Mouse (Mus musculus) forebrain, embryonic 15.5 days (tissue): ENCODE measurements around the gene Rln1. TPM values are rescaled to one million over a fixed set of nuclear protein-coding genes. Genes with fewer than 3 reads are reported as not detected.

Source experiments
- ATAC-seq: fragments of 200-750 bp; cut with Nextera tagmentation; replicated peaks from 2 replicates; pipeline ENCODE4 v1.8.0; 2017; ENCODE audit warnings: mild to moderate bottlenecking, moderate TSS enrichment, moderate library complexity
- H3K27ac ChIP-seq: fragments of 300-500 bp; sonication (generic); replicated peaks from 2 replicates; pipeline ENCODE4 v1.5.1; 2015; ENCODE audit warnings: mild to moderate bottlenecking, inconsistent platforms
- H3K27me3 ChIP-seq: fragments of 300-500 bp; sonication (generic); 2 replicates; pipeline ENCODE4 v1.6.1; 2015; ENCODE audit warnings: inconsistent platforms
- H3K36me3 ChIP-seq: fragments of 300-500 bp; sonication (generic); 2 replicates; pipeline ENCODE4 v1.6.1; 2015; ENCODE audit warnings: mild to moderate bottlenecking, inconsistent platforms
- H3K4me1 ChIP-seq: fragments of 300-500 bp; sonication (generic); 2 replicates; pipeline ENCODE4 v1.6.1; 2015; ENCODE audit warnings: inconsistent platforms
- H3K4me2 ChIP-seq: fragments of 300-500 bp; sonication (generic); replicated peaks from 2 replicates; pipeline ENCODE4 v1.6.1; 2015; ENCODE audit warnings: mild to moderate bottlenecking, inconsistent platforms
- H3K4me3 ChIP-seq: fragments of 300-500 bp; sonication (generic); 2 replicates; pipeline ENCODE4 v1.5.1; 2015; ENCODE audit warnings: mild to moderate bottlenecking, inconsistent platforms
- H3K9ac ChIP-seq: fragments of 300-500 bp; sonication (generic); replicated peaks from 2 replicates; pipeline ENCODE4 v1.6.1; 2015; ENCODE audit warnings: mild to moderate bottlenecking, inconsistent platforms
- H3K9me3 ChIP-seq: fragments of 300-500 bp; sonication (generic); 2 replicates; pipeline ENCODE4 v1.6.1; 2016; ENCODE audit warnings: inconsistent platforms
- WGBS: fragments of 180-500 bp; shearing (Covaris S2); methylation state at CpG from one replicate; pipeline ENCODE4 v1.1.7; 2015; ENCODE audit warnings: mixed read lengths; 5-methylcytosine and 5-hydroxymethylcytosine counted together
- polyA plus RNA-seq: library from polyadenylated mRNA; unstranded; fragments of >200 nt; fragmentation: Nextera tagmentation; extraction: Ambion mirVana; gene quantifications from 2 replicates; pipeline ENCODE4 v1.2.1, GENCODE M21; 2015

Rln1 gene
- polyA plus RNA-seq, 1 experiment from 2014 or later: 1.8 TPM

DNA sequence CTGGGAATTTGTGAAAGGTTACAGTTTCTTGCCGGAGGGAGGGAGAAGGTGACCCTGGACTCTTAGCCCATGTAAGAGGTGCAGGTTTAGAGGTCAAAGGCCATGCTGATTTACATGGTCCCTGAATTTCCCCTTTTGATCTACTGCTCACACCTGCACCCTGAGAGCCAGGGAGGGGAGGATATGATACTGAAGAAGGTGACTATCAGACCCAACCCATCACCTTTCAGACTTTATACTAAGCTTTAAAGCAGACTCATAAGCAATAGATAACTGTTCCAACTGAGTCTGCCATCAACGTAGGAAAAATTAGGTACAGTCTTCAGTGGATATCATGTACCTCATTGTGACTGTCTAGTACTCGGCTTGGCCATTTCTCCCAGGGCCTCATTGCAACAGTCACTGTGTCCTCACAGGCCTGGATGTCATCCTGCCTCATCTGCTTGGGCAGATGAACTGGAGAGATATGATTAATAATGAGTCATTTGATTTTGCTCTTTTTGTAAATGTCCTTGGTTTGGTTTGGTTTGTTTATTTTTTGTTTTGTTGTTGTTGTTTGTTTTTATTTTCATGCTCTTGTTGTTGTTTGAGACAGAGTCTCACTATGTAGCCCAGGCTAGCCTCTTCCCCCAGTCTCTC is 34.3 kb upstream of the Rln1 start:
- Histone ChIP-seq H3K9me3 (no peaks in the 10 kb centered on the region), H3K4me3 (no peak overlapping the region), H3K4me2 (no peak overlapping the region), H3K27ac (no peak overlapping the region), H3K9ac (no peak overlapping the region), H3K36me3 (no peaks in the 10 kb centered on the region), H3K27me3 (no peaks in the 10 kb centered on the region), H3K4me1 (peaks cover 18% of the 10 kb centered on the region)
- WGBS: 86% methylated on average over 3 of the region's 3 CpGs
- ATAC-seq: no peak

DNA sequence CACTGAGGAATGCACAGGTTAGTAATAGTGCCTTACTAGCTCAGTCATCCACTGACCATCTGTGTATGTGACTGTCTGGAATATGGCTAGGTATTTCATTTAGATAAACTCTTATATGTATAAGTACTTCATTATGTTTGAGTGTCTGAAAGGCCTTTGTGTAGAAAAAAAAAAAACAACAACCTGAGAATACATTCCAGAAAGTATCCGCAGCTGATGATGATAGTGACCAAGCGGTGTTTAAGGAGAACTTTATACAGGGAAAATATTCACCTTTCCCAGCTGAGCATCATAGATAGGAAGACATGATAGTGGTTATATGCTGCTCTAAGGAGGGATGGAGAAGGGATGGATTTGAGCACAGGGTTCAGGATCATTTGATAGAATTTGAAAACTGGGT is 33.6 kb upstream of the Rln1 start:
- WGBS: 90% methylated on average over 2 of the region's 2 CpGs
- Histone ChIP-seq H3K4me2 (no peak overlapping the region), H3K4me1 (peaks cover 18% of the 10 kb centered on the region), H3K27ac (no peak overlapping the region), H3K9ac (no peak overlapping the region), H3K36me3 (no peaks in the 10 kb centered on the region), H3K27me3 (no peaks in the 10 kb centered on the region), H3K9me3 (no peaks in the 10 kb centered on the region), H3K4me3 (no peak overlapping the region)
- ATAC-seq: no peak

DNA sequence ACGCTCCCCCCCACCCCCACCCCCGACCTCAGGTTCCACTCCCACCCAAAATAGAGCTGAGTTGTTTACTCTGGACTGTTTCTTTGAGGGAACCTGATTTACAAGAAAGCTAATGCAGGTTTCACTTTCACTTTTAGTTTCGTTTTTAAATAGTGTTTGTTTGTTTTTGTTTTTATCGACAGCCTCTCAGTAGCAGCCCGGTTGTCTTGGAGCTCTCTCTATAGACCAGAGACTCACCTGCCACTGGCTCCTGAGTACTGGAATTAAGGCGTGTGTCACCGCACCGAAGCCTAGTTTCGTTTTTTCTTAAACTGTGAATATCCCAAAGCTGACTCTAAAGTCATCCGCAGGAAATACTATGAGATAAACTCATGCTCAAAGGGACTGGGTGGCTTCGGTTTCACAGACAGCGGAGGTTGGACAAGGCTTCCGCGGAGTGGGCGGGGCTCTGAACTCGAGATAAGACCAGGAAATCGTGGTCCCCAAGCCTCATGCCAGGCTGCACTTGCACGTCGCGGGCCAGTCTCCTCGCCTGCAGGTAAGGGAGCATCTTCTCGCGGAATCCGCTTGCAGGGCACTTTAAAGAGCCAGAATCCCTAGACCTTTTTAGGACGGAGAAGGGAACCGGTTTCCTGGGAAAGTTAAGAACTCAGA is 32.6 kb upstream of the Rln1 start, which contains the start of the genes Plgrkt and Cd274:
TSS of gene Plgrkt (minus strand) at position 422 of the 654 bp plus-strand sequence.
TSS of gene Cd274 (plus strand) at position 487 of the 654 bp plus-strand sequence.
- H3K4me3 ChIP-seq: peak within 1 kb of the TSS; percentile 46

DNA sequence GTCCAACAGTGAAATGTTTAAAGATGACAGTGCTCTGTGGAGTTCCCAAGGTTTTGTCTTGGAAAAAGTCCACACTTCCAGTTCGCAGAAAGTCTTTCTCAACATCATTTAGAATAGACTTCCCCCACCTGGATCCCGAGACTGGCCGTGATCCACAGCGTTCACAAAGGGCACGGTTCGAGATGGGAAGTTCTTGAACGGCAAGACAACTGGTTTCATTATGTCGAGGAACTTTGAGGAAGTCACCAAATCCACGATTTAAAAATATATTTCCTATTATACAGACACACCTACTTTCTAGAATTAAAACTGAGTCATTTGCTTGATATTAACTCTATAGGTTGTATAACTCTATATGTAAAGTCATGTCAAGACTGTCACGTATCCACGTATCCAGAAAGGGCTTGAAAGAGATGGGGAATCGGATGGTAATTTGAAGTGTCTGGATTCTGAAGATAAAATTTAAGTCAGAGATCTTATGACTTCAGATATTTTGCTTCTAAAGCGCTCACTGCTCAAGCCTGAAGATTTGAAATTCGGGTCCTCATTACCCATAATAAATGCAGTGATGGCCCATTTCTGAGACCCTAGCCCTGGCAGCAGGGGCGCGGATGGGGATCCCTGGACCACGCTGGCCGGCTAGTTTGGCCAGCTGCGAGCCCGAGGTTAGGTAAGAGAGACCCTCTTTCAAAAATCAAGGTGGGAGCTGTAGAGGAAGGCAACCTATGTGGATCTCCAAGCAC is 31.9 kb upstream of the Rln1 start:
- 65% methylated on average over 20 of the region's 20 CpGs for WGBS
- peak overlapping the region; percentile 46 for H3K4me3 ChIP-seq
- H3K27me3 ChIP-seq: no peaks in the 10 kb centered on the region
- H3K27ac ChIP-seq: no peak overlapping the region
- H3K4me1 ChIP-seq: peaks cover 14% of the 10 kb centered on the region
- peak overlapping the region; percentile 79 for H3K4me2 ChIP-seq
- ATAC-seq: no peak
- no peaks in the 10 kb centered on the region for H3K9me3 ChIP-seq
- H3K9ac ChIP-seq: peak overlapping the region; percentile 44; the same call in 1 of the 2 replicates
- no peaks in the 10 kb centered on the region for H3K36me3 ChIP-seq

More for the DNA sequence above, 32.6 kb upstream of the Rln1 start, which contains the start of the genes Plgrkt and Cd274:
- 4% methylated on average over 26 of the region's 26 CpGs for WGBS
- Histone ChIP-seq H3K9ac (peak within 1 kb of the TSS; percentile 44), H3K9me3 (no peaks in the 10 kb centered on the region), H3K27me3 (no peaks in the 10 kb centered on the region), H3K36me3 (no peaks in the 10 kb centered on the region), H3K4me1 (peaks cover 19% of the 10 kb centered on the region), H3K4me2 (peak within 1 kb of the TSS; percentile 79), H3K27ac (no peak within 1 kb of the TSS)
- 0 out of 2 replicates have a peak, but pooled peaks have one; percentile 30 for ATAC-seq

DNA sequence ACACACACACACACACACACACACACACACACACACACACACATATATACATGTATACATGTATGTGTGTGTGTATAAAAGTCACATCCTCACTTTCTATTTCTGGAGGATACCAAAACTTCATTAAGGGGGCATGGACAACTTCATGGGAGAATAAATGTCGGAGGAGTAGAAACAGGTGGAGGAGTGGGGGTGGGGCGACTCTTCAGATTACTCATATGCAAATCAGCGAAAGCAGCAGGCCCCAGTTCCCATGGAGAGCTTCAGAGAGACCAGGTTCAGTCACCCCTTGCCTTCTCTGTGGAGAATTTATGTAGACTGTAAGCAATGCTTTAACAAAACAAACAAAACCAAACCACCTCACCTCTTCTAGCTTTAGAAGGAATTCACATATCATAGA is 30.6 kb upstream of the Rln1 start:
- Histone ChIP-seq H3K9ac (no peak overlapping the region), H3K36me3 (no peaks in the 10 kb centered on the region), H3K27ac (no peak overlapping the region), H3K4me1 (peaks cover 25% of the 10 kb centered on the region), H3K9me3 (no peaks in the 10 kb centered on the region), H3K4me3 (no peak overlapping the region), H3K27me3 (no peaks in the 10 kb centered on the region), H3K4me2 (no peak overlapping the region)
- ATAC-seq: no peak
- WGBS: 22% methylated on average over 3 of the region's 3 CpGs

DNA sequence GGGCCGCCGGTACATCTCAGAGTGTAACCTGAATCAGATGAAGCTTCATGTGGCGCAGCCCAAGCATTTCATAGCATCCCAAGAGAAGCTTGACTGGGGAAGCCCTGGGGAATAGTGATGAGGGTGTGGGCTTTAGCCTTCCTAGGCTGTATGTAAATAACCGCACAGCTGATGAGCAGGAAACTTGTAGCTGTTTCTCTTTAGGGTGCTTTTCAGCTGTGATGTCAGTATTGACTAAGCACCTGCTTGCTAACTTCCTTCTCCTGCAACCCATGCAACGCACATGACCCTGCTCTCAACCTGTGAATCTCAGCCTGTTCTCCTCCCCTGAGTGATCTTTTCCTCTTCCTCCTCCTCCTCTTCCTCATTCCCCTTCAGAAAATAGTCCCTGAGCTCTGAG is 29.6 kb upstream of the Rln1 start:
- H3K4me2 ChIP-seq: no peak overlapping the region
- no peak for ATAC-seq
- H3K4me3 ChIP-seq: no peak overlapping the region
- H3K9ac ChIP-seq: no peak overlapping the region
- no peak overlapping the region for H3K27ac ChIP-seq
- H3K9me3 ChIP-seq: no peaks in the 10 kb centered on the region
- WGBS: 87% methylated on average over 5 of the region's 5 CpGs
- no peaks in the 10 kb centered on the region for H3K27me3 ChIP-seq
- no peaks in the 10 kb centered on the region for H3K36me3 ChIP-seq
- peaks cover 26% of the 10 kb centered on the region for H3K4me1 ChIP-seq

DNA sequence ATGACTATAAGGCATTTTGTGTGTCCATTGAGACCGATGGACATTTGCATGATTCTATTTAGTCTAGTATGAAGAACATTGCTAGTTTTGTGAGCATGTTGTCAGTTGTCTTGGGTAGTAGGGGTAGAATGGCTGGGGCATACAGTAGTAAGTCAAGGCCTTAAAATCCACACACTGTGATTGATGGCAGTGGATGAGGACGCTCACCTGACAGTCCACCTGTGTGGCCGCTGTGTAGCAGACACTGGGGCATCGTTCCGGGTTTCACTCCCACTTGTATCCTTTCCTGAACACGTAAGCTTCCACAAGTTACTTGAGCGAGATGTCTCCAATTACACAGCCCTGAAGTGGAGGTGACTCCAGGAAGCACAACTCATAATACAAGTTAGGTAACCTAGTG is 29.1 kb upstream of the Rln1 start:
- ATAC-seq: no peak
- Histone ChIP-seq H3K4me3 (no peak overlapping the region), H3K4me2 (no peak overlapping the region), H3K27ac (no peak overlapping the region), H3K27me3 (no peaks in the 10 kb centered on the region), H3K4me1 (peaks cover 26% of the 10 kb centered on the region), H3K9me3 (no peaks in the 10 kb centered on the region), H3K36me3 (no peaks in the 10 kb centered on the region; the same call in 1 of the 2 replicates), H3K9ac (no peak overlapping the region)
- WGBS: 91% methylated on average over 7 of the region's 7 CpGs

DNA sequence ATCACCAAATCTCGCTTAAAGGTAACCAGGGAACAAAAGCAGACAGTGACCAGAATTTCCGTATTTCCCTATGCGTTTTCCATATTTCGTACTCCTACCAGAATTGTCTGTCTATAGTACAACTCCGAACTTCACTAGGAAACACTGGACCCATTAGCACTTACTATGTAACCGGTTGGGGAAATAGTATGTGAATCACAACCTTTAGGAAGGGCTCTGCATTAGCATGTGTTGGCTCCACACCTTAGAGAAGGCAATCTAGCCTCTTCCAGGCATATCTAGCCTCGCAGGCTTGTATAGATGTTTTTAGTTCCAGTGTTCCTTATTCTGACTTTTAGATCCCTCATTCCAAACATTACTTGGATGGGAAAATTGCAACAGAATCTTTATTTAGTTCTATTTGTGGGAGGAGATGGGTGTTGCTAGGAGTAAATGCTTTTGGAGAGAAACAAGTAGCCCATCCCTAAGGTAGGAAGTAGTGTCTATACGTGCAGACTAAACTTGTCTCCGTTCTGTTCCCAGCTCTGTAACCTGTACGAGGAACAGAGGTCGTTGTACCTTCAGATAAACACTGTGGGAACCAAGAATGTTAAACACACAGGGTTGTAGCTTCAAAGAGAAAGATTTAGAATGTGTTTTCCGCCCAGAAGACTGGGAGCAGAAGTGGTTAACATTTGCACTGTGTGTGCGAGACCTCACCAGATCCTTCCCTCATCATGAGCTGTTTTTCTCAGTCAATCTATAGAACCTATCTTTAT is 27.9 kb upstream of the Rln1 start:
- Histone ChIP-seq H3K4me3 (peak overlapping the region; percentile 55), H3K36me3 (peaks cover 3% of the 10 kb centered on the region; the same call in 1 of the 2 replicates), H3K9ac (peak overlapping the region; percentile 61), H3K4me1 (peaks cover 23% of the 10 kb centered on the region), H3K27ac (peak overlapping the region; percentile 27; the same call in 1 of the 2 replicates), H3K27me3 (no peaks in the 10 kb centered on the region), H3K4me2 (peak overlapping the region; percentile 64), H3K9me3 (no peaks in the 10 kb centered on the region)
- ATAC-seq: peak; percentile 49
- WGBS: 48% methylated on average over 13 of the region's 13 CpGs

DNA sequence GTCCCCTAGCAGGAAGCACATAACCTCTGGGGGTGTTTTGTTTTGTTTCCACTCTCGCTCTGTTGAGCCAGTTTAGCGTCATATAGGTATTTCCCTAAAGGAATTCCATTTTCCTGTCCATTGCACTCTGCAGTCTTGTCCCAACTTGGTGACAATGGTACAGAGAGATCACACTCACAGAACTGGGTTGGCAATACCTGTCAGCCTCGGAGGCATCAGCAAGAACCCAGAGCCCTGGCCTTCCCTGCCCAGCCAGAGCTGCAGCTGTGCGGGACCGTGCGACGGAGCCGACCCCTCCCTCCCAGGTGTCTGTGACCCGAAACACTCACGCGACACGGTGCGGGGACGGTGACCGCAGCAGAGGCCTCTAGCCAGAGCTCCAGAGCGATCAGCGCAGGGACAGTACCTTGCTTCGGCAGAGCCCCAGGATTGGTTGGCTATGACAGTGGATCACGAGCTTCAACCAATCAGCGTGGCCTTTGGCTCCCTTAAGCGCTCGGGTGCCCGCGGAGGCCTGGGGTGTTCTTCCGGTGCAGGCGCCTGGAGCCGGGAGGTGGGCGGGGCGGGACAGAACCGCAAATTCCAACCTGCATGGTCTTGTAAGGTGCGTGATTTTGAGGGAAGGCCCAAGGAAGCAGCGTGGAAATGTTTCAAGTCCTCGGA is 27.1 kb upstream of the Rln1 start:
- peak; percentile 100 for ATAC-seq
- Histone ChIP-seq H3K9ac (peak overlapping the region; percentile 61), H3K9me3 (no peaks in the 10 kb centered on the region), H3K36me3 (peaks cover 3% of the 10 kb centered on the region; the same call in 1 of the 2 replicates), H3K27me3 (no peaks in the 10 kb centered on the region), H3K4me1 (peaks cover 20% of the 10 kb centered on the region), H3K4me2 (peak overlapping the region; percentile 64), H3K27ac (peak overlapping the region; percentile 65), H3K4me3 (peak overlapping the region; percentile 55)
- 2% methylated on average over 33 of the region's 33 CpGs for WGBS

DNA sequence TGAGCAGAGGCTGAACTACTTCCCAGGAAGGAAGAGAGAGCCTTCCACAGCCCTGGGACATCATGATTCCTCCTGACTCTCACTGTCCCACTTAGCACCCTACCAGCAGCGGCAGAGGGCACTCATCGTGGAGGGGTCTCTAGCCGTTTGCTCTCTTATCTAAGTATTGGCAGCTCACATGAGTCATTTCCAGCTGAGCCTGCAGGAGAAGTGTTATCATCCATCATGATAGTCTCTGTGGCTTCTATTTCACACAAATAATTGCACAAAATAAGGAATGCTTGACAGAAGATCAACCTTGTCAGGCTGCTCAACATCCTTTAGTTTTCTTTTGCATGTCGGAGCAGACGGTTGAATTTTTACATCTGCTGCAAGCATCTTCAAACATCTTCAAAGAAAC is 25.8 kb upstream of the Rln1 start:
- H3K27me3 ChIP-seq: no peaks in the 10 kb centered on the region
- peaks cover 23% of the 10 kb centered on the region for H3K4me1 ChIP-seq
- peaks cover 3% of the 10 kb centered on the region; the same call in 1 of the 2 replicates for H3K36me3 ChIP-seq
- no peaks in the 10 kb centered on the region for H3K9me3 ChIP-seq
- H3K4me2 ChIP-seq: no peak overlapping the region
- H3K4me3 ChIP-seq: no peak overlapping the region
- ATAC-seq: no peak
- H3K27ac ChIP-seq: no peak overlapping the region
- H3K9ac ChIP-seq: no peak overlapping the region
- 92% methylated on average over 5 of the region's 5 CpGs for WGBS

DNA sequence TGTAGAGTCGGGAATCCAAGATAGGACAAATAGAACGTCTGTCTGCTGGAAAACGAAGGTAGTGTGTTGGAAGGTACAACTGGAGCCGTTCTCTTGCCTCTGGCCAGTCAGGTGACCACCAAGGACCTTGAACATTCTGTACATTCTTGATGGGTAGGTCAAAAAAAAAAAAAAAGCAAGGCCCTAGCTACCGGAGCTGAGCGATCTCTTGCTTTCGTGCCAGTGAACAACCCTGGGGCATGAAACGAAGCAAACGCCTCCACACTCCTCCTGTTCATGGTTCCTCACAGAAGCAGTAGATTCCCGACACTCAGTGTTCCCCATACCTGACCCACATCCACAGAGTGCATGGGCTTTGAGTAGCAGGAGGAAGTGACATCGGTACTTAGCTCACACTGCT is 21.8 kb upstream of the Rln1 start:
- Histone ChIP-seq H3K27me3 (no peaks in the 10 kb centered on the region), H3K36me3 (peaks cover 12% of the 10 kb centered on the region), H3K4me3 (no peak overlapping the region), H3K9ac (no peak overlapping the region), H3K27ac (no peak overlapping the region), H3K9me3 (no peaks in the 10 kb centered on the region), H3K4me2 (no peak overlapping the region), H3K4me1 (peaks cover 17% of the 10 kb centered on the region)
- WGBS: 89% methylated on average over 11 of the region's 11 CpGs
- no peak for ATAC-seq
